Mouse (Mus musculus): ENCODE measurements around the gene Pik3r4.

The Pik3r4 gene

DNA sequence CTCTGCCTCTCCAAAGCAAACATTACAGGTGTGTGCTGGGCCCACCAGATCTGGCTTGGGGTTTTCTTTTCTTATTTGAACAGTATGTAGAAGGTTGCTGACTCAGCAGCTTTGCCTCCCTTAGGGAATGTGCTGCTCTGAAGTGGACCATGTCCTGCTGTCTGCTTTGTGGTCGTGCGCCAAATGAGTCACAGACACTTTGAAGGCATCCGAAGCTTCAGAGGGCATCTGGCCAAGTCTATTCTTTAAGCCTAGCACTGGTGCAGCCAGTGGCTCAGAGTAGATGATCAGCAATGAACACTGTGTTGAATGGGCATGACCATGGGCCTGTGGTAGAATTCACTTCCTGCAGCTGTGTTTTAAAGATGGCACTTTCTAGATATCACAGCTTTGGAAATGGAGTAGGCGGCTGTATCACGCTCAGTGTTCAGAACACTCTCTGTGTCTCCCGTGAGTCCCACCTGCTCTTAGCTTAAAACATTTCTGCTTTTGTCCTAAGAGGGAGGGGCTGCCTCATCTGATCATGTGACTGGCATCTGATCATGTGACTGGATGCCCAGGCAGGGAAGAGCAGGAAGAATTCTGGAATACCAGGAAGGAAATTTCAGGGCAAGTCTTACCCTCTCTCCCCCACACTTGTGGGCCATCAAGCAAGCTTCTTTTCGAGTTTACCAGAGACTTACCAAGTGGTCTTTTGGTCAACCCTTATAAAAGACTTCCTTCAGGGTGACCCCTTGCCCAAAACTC is 54.2 kb downstream of the Pik3r4 start:
- no peak for ATAC-seq (ENCODE audit: insufficient number of reproducible peaks, low FRiP score, low TSS enrichment)

DNA sequence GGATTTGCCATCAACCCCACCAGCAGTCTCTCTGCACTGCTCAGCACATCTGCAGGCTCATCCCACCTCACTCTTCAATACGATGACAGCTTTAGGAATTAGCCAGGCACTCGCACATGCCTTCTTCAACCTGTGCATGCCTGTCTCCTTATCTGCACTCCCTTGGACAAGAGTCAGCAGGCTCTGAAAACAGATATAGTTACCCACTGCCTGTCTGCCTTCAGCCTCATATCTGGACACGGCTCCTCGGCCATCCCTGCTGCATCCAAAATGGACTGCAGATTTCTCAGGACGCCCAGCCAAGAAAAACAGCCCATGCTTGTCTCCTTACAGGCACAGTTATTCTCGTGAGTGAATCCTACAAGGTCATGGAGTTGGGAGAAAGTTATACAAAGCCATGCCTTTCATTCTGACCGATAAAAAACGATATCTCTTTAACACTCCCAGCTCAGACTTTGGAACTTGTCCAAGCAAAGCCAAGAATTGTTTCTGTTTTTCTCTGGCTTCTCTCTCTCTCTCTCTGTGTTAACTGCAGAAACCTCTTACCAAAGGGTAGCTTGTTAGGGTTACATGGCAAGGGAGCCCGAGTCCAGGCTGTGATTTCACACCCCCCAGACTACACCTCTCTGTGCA is 55.1 kb downstream of the Pik3r4 start:
- no peak for ATAC-seq (ENCODE audit: insufficient number of reproducible peaks, low FRiP score, low TSS enrichment)

GRCm38 (mm10) chr9:105700702-105701101 is 57.9 kb downstream of the Pik3r4 start:
- ATAC-seq (ENCODE audit: insufficient number of reproducible peaks, low FRiP score, low TSS enrichment): no peak

- no peak for ATAC-seq (ENCODE audit: insufficient number of reproducible peaks, low FRiP score, low TSS enrichment)
Measured at GRCm38 (mm10) chr9:105701966-105702365, 59.2 kb downstream of the Pik3r4 start.

GRCm38 (mm10) chr9:105704226-105704932 is 61.6 kb downstream of the Pik3r4 start:
- ATAC-seq (ENCODE audit: insufficient number of reproducible peaks, low FRiP score, low TSS enrichment): no peak

GRCm38 (mm10) chr9:105705011-105705410 is 62.2 kb downstream of the Pik3r4 start:
- ATAC-seq (ENCODE audit: insufficient number of reproducible peaks, low FRiP score, low TSS enrichment): no peak

DNA sequence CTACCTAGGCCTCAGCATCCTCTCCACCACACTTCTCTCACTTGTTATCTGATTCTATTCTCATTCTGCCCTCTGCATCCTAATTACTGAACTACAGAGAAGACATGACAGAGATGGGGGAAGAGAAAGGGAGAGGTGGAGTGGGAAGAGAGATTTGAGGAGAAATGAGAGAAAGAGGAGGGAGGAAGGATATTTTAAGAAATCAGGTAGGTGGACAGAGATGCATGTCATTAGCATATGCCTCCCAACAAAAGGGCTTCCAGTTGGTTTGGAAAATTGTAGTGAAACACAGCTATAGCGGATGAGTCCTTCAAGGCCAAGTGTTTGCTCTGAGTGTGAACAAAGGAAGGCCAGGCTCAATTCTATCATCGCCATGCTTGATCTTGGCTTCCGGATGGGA is 69.3 kb downstream of the Pik3r4 start:
- no peak for ATAC-seq (ENCODE audit: insufficient number of reproducible peaks, low FRiP score, low TSS enrichment)

GRCm38 (mm10) chr9:105719367-105719766 is 76.6 kb downstream of the Pik3r4 start:
- ATAC-seq (ENCODE audit: insufficient number of reproducible peaks, low FRiP score, low TSS enrichment): no peak

- ATAC-seq (ENCODE audit: insufficient number of reproducible peaks, low FRiP score, low TSS enrichment): no peak
Measured at GRCm38 (mm10) chr9:105719851-105720395, 77.1 kb downstream of the Pik3r4 start.

DNA sequence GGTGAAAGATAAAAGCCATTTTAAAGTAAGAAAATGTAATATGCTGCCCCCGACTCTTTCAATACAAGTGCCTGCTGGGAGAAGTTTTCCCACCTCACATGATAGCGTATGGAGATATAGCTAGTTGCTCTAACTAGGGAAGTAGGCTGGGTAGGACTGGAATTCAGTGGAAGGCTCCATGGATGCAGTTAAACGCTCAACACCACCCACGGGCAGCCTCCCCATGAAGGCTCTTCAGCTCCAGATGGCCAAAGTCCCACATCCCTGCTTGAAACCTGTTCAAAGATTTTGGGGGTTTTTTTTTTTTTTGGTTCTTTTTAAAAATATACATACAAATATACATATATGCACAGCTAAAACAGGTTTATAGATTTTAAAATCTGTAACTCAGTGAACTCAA is 77.7 kb downstream of the Pik3r4 start:
- ATAC-seq (ENCODE audit: insufficient number of reproducible peaks, low FRiP score, low TSS enrichment): no peak

DNA sequence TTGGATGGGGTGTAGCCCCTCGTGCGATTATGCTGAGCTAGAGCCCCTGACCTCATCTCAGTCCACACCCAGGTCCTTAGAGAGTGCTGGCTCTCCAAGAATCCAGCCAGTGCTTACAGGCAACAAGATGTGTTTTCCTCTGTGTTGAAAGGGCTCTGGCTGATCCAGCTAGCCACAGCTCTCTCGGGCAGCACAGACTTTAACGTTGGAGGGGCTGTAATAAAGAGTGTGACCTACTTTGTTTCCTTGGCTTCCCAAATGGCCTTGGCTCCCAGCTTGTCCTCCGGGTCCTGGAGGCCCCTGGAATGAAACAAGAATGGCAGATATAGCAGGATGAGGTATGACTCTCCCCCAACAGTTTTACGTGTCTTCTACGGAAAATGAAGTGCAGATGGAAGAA is 89.2 kb downstream of the Pik3r4 start:
- no peak for ATAC-seq (ENCODE audit: insufficient number of reproducible peaks, low FRiP score, low TSS enrichment)

DNA sequence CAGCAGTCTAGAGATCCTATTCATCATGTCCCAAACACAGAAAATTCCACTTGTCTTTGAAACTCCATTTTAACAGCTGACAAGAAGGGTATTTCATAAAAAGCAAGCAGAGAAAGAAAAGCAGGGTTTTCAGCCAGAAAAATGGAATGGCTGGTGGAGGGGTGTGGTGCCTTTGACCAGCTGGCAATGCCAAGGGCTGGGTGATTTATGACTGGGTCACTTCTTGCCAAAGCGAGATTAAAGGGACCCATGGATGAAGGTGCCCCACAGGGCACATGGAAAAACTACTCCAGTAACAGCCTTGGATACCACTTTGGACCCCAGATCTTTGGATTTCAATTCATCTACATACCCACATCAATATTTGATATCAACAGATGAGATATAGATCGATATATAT is 91.9 kb downstream of the Pik3r4 start:
- no peak for ATAC-seq (ENCODE audit: insufficient number of reproducible peaks, low FRiP score, low TSS enrichment)

- no peak for ATAC-seq (ENCODE audit: insufficient number of reproducible peaks, low FRiP score, low TSS enrichment)
Measured at GRCm38 (mm10) chr9:105735195-105735594, 92.4 kb downstream of the Pik3r4 start.
